Mouse (Mus musculus) heart, embryonic 11.5 days (tissue): Measurements from ENCODE around the gene Phf24. TPM values are rescaled to one million over a fixed set of nuclear protein-coding genes. Genes with fewer than 3 reads are reported as not detected.
A peak's percentile ranks its signal among the peaks of the same experiment; 100 is the strongest.

Experiments used
- ATAC-seq: fragments of 200-750 bp; cut with Nextera tagmentation; replicated peaks from 2 replicates; pipeline ENCODE4 v1.8.0; 2017; ENCODE audit warnings: moderate library complexity; ENCODE audit not compliant: insufficient number of reproducible peaks, low FRiP score, low TSS enrichment
- H3K27ac ChIP-seq: fragments of 300-500 bp; sonication (generic); 2 replicates; pipeline ENCODE4 v1.5.1; 2014; ENCODE audit warnings: mild to moderate bottlenecking, low read depth, low read length
- H3K27me3 ChIP-seq: fragments of 300-500 bp; sonication (generic); 2 replicates; pipeline ENCODE4 v1.6.1; 2014; ENCODE audit warnings: mild to moderate bottlenecking, low read length, mixed read lengths; ENCODE audit not compliant: control insufficient read depth, insufficient read depth
- H3K36me3 ChIP-seq: fragments of 300-500 bp; sonication (generic); 2 replicates; pipeline ENCODE4 v1.6.1; 2014; ENCODE audit warnings: mild to moderate bottlenecking, low read length, moderate library complexity, mixed read lengths; ENCODE audit not compliant: control insufficient read depth, insufficient read depth
- H3K4me1 ChIP-seq: fragments of 300-500 bp; sonication (generic); 2 replicates; pipeline ENCODE4 v1.6.1; 2014; ENCODE audit warnings: low read length; ENCODE audit not compliant: control insufficient read depth, insufficient read depth
- H3K4me2 ChIP-seq: fragments of 300-500 bp; sonication (generic); 2 replicates; pipeline ENCODE4 v1.6.1; 2014; ENCODE audit warnings: mild to moderate bottlenecking, moderate library complexity
- H3K4me3 ChIP-seq: fragments of 300-500 bp; sonication (generic); 2 replicates; pipeline ENCODE4 v1.5.1; 2014; ENCODE audit warnings: low read depth, low read length
- H3K9ac ChIP-seq: fragments of 300-500 bp; sonication (generic); 2 replicates; pipeline ENCODE4 v1.6.1; 2014; ENCODE audit warnings: mild to moderate bottlenecking, low read depth, low read length, moderate library complexity
- H3K9me3 ChIP-seq: fragments of 300-500 bp; sonication (generic); replicated peaks from 2 replicates; pipeline ENCODE4 v1.6.1; 2016; ENCODE audit warnings: low read length; ENCODE audit not compliant: control insufficient read depth
- WGBS: fragments of 180-500 bp; shearing (Covaris S2); extraction: QIAGEN DNeasy Blood & Tissue Kit; methylation state at CpG from one replicate; pipeline ENCODE4 v1.1.7; 2014; ENCODE audit not compliant: insufficient replicate concordance; 5-methylcytosine and 5-hydroxymethylcytosine counted together
- polyA plus RNA-seq: library from polyadenylated mRNA; unstranded; fragments of >200 nt; fragmentation: Nextera tagmentation; extraction: Ambion mirVana; gene quantifications from 2 replicates; pipeline ENCODE4 v1.2.1, GENCODE M21; 2014

The Phf24 gene
- polyA plus RNA-seq, 1 experiment from 2014 or later: 2.4 TPM

DNA sequence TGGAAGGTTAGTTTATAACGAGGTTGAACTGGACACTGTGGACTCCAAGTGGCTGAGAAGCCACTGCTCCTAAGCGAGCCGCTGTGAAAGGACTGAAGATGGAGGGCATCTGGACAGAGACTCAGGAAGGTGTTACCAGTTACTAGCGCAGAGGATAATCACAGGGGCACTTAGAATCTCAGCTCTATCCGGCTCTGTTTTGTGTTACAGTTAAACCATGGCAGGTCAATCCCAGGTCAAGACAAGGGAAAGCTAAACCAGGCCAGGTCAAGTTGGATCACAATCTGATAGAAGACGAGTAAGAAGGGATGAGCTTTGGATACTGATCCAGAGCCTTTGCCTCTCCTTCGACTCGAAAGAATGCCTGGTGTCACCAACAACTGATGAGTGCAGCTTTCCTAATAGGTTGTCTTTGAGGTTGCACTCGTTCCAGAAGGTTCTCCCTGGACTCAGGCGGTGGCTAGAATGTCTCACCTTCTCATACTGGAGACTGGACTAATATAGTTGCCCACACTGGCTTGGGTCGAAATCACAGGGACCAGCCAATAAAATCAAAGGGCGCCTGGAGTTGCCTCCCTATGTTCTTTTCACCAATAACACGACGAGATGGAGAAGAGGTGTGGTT lies 32.7 kb downstream of the Phf24 start:
- H3K9ac ChIP-seq: peak overlapping the region; percentile 24; the same call in 1 of the 2 replicates
- no peak for ATAC-seq
- 8% methylated on average over 14 of the region's 14 CpGs for WGBS
- H3K4me3 ChIP-seq: peak overlapping the region; percentile 75
- peaks cover 42% of the 10 kb centered on the region for H3K4me1 ChIP-seq
- no peak overlapping the region for H3K27ac ChIP-seq
- no peaks in the 10 kb centered on the region for H3K9me3 ChIP-seq
- H3K27me3 ChIP-seq: peaks cover 23% of the 10 kb centered on the region
- no peaks in the 10 kb centered on the region for H3K36me3 ChIP-seq
- H3K4me2 ChIP-seq: peak overlapping the region; percentile 85

DNA sequence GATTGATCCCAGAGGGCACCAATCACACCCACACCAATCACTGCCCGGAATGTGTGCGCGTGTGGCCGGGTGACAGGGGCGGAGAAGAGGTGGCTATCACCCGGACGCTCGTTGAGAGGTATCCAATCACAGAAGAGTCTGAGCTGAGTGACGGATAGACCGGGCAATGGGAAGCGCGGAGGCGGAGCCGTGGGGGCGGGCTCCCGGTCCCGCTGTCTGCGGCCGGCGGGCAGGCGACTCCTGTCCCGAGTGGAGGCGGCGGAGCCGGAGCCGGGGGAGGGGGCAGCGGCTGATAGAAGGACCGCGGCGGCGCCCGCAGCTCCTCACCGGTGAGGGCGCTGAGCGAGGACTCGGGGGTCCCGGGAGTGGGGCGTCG lies 33.2 kb downstream of the Phf24 start, which contains the start of gene Dnajb5:
TSS of gene Dnajb5 (plus strand) at position 139 of the 376 bp plus-strand sequence.
- Histone ChIP-seq H3K9me3 (no peaks in the 10 kb centered on the region), H3K4me1 (peaks cover 45% of the 10 kb centered on the region), H3K4me2 (peak within 1 kb of the TSS; percentile 85), H3K27ac (peak within 1 kb of the TSS; percentile 92), H3K36me3 (no peaks in the 10 kb centered on the region), H3K27me3 (peaks cover 20% of the 10 kb centered on the region), H3K9ac (peak within 1 kb of the TSS; percentile 85), H3K4me3 (peak within 1 kb of the TSS; percentile 75)
- WGBS: under 1% methylated on average over 39 of the region's 39 CpGs
- peak; percentile 88 for ATAC-seq

DNA sequence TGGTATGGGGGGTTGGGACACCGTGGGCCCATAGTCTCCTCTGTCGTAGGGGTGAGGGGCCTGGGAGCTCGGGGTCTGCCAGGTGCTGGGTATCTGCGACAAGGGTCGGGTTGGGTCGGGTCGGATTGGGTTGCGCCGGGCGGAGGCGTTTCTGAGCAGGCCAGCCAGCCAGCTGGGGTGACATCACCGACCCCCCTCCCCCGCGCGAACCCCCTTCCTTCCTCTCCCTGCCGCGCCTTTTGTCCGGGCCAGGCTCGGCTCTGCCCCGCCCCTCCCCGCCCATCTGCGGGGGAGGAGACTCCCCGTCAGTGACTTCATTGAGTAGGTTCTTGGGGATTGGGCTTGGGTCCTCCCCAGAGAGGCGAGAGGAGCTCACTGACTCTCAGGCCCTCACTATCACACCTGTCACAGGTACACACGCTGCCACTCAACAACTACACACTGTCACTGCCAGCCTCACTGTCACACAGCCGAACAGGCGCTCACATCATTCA lies 33.7 kb downstream of the Phf24 start:
- H3K4me1 ChIP-seq: peaks cover 48% of the 10 kb centered on the region
- H3K4me2 ChIP-seq: peak overlapping the region; percentile 85
- 4% methylated on average over 9 of the region's 27 CpGs for WGBS

DNA sequence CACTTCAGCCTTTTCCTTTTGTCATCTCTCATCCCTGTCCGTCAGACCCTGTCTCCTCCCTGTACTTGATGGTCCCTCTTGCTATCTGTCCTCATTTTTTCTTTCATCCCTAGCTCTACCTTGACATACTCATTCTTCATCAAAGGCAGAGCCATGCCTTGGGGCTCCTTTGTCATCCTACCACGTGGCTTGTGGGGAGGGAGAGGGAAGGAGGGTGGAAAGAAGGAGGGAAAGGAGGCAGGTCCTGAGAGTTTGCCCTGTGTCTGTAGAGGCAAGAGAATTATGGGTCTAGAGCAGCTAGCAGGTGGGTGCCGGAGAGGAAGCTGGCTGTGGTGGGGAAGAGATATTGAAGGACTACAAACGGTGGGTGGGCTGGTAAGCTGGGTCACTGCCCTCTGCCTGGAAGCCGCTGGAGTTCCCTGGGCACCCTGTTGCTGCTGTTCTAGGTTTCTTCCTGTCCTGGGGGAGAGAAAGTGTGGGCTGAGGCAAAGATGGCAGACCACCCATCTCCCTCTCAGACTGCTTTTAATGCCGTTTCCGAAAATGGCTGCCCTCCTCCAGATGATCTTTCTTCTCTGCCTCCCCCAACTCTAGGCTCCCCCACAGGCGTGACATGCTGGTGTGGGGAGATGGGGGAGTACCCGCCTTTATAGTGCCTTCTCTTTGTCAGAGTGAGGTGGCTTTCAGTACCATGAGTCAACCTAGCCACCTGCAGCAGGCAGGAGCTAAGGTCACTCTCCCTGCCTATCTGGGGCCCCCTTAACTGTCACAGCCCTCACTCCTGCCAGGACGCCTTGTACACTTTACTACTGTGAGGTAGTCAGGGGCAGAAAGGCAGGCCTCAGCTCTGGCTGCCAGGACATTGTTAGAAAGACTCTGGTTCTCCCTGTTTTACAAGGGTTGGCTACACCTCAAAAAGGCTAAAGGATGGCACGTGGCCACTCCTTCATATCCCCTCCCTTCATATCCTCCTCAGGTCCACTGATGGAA lies 35.0 kb downstream of the Phf24 start:
- no peaks in the 10 kb centered on the region for H3K36me3 ChIP-seq
- no peaks in the 10 kb centered on the region for H3K9me3 ChIP-seq
- no peak overlapping the region for H3K27ac ChIP-seq

More for the DNA sequence above, 33.7 kb downstream of the Phf24 start:
- Histone ChIP-seq H3K27ac (peak overlapping the region; percentile 92), H3K9me3 (no peaks in the 10 kb centered on the region), H3K36me3 (no peaks in the 10 kb centered on the region), H3K9ac (peak overlapping the region; percentile 85), H3K4me3 (peak overlapping the region; percentile 75), H3K27me3 (peaks cover 20% of the 10 kb centered on the region)
- peak; percentile 66 for ATAC-seq

DNA sequence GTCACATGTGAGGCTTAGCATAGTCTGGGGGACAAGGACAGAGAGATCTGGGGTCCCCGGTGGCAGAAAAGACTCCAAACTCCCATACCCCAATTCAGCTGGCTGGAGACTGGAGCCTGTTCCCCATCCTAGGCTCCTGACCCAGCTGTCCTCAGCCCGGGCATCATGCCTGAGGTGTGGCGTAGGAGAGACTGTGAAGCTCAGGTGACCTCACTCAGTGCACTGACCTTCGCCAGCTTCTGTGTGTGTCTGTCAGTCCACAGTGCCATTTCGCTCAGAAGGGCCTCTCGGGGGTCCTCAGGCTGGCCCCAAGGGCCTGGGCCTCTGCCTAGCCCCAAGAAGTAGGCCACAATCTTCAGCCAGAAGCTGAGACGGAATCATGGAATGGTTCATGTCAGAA lies 36.1 kb downstream of the Phf24 start:
- Histone ChIP-seq H3K27ac (peak overlapping the region; percentile 97), H3K27me3 (peaks cover 7% of the 10 kb centered on the region), H3K9ac (peak overlapping the region; percentile 66; the same call in 1 of the 2 replicates), H3K9me3 (no peaks in the 10 kb centered on the region), H3K36me3 (peaks cover 7% of the 10 kb centered on the region; the same call in 1 of the 2 replicates), H3K4me1 (peaks cover 48% of the 10 kb centered on the region), H3K4me3 (no peak overlapping the region), H3K4me2 (peak overlapping the region; percentile 51; the same call in 1 of the 2 replicates)
- 81% methylated on average over 7 of the region's 7 CpGs for WGBS
- ATAC-seq: no peak

More for the DNA sequence above, 35.0 kb downstream of the Phf24 start:
- 58% methylated on average over 10 of the region's 11 CpGs for WGBS
- Histone ChIP-seq H3K4me3 (peak overlapping the region; percentile 75; the same call in 1 of the 2 replicates), H3K9ac (0 out of 2 replicates have a peak overlapping the region, but pooled peaks have one; percentile 12), H3K4me2 (peak overlapping the region; percentile 85), H3K4me1 (peaks cover 48% of the 10 kb centered on the region), H3K27me3 (peaks cover 17% of the 10 kb centered on the region)
- no peak for ATAC-seq

DNA sequence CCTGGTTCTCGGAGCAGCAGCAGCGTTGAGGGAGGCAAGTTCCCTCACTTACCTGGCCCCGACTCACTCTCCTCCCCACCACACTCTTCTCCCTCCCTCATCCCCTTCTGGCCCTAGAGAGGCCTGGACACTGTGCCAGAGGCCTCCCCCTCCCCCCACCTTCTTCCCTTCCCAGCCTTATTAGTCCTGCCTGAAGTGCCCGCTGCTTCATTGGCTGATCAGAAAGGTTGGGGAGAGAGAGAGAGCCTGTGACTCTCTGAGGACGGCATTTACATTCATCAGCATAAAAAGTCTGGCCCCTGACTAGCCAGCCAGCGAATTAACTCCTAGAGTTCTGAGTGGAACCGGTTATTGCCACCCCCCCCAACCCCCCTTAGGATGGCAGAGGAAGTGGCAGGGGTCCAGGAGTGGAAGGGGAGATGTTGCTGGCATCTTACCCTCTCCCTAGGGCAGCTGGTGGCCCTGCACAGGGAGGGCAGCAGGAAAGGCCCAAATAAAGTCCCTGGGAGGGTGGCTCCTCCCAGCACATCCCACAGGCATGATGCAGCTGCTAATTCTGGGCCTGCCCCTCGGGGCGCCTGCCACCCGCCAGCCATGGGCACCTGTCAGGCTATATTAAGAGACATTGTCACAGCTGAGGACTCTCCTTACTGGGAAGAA lies 37.1 kb downstream of the Phf24 start:
- WGBS: 32% methylated on average over 10 of the region's 10 CpGs
- Histone ChIP-seq H3K4me1 (peaks cover 54% of the 10 kb centered on the region), H3K9ac (peak overlapping the region; percentile 66), H3K27ac (peak overlapping the region; percentile 97), H3K9me3 (no peaks in the 10 kb centered on the region), H3K4me2 (peak overlapping the region; percentile 51), H3K36me3 (peaks cover 7% of the 10 kb centered on the region; the same call in 1 of the 2 replicates), H3K4me3 (no peak overlapping the region), H3K27me3 (no peaks in the 10 kb centered on the region; the same call in 1 of the 2 replicates)
- 0 out of 2 replicates have a peak, but pooled peaks have one; percentile 8 for ATAC-seq

DNA sequence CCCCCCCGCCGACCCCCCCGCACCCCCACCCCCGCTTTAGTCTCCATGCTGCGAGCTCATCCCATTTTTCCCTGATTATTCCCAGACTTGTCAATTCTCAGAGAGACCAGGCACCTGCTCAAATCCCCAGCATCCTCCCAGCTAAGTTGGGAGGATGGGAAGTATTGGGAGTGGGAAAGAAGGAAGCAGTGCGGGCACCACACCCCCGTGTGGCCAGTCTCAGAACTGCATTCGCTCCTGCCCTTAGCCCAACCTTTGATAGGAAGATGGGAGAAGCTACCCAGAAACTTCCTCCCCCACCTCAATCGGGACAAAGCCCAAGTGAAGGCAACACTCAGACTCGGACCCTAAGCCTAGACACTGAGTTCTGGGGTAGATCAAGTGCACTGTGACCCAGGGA lies 37.8 kb downstream of the Phf24 start:
- 4% methylated on average over 9 of the region's 10 CpGs for WGBS
- H3K27me3 ChIP-seq: no peaks in the 10 kb centered on the region
- peak overlapping the region; percentile 97 for H3K27ac ChIP-seq
- H3K36me3 ChIP-seq: peaks cover 7% of the 10 kb centered on the region; the same call in 1 of the 2 replicates
- peak overlapping the region; percentile 66 for H3K9ac ChIP-seq
- ATAC-seq: no peak
- no peak overlapping the region for H3K4me3 ChIP-seq
- H3K4me1 ChIP-seq: peaks cover 50% of the 10 kb centered on the region
- H3K9me3 ChIP-seq: no peaks in the 10 kb centered on the region
- peak overlapping the region; percentile 51 for H3K4me2 ChIP-seq

DNA sequence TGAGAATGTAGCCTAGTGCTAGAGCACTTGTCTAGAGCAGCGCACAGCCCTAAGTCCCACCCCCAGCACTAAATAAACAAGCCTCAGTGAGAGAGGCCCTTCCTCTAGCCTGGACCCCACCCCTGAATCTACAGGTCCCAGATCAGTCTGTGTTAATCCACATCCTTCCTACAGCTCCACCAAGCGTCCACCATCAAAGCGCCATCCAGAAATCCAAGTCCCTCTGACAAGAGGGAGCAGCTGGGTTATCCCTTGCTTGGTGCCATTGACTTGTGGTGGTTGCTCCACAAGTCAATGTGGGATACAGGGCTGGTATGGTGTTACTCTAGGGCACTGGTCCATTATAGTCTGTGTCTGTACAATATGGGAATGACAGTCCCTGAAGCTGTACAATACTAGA lies 38.7 kb downstream of the Phf24 start:
- 86% methylated on average over 3 of the region's 3 CpGs for WGBS
- H3K9ac ChIP-seq: no peak overlapping the region

More for the DNA sequence above, 38.7 kb downstream of the Phf24 start:
- H3K4me3 ChIP-seq: no peak overlapping the region
- no peak overlapping the region for H3K27ac ChIP-seq
- peaks cover 59% of the 10 kb centered on the region for H3K4me1 ChIP-seq
- H3K9me3 ChIP-seq: no peaks in the 10 kb centered on the region
- H3K36me3 ChIP-seq: peaks cover 7% of the 10 kb centered on the region; the same call in 1 of the 2 replicates
- ATAC-seq: no peak
- H3K4me2 ChIP-seq: no peak overlapping the region
- no peaks in the 10 kb centered on the region for H3K27me3 ChIP-seq
